9 mouse cellular contexts compared by ENCODE assay signal in the genomic region with DNA sequence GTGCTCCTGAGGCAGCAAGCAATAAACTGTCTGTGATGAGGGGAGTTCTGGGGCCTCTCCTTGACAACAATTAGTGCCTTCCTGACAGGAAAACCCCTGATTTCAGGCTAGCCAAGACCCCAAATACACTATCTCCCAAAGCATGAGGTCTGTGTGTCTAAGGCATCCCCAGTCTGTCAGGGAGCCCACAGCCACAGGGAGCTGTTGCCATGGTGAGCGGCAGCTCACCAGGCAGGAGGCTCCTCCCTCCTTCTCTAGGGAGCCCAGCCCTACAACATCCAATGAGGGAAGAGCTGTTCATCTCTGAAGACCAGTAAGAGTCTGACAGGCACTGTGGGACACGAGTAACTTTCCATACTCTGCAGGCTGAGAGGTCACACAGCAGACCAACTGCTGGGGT. TPM values are rescaled to one million over a fixed set of nuclear protein-coding genes. Genes with fewer than 3 reads are reported as not detected.
DNase-seq lines count a peak whose midpoint lies in the region; ATAC-seq and TF ChIP-seq lines count a peak whose summit lies in the region.
"Had no signal": no experiment of that assay in that cellular context is flagged by ENCODE, and none has a peak within 500 bp of the region (broad histone marks: within the 10 kb centered on the region; RNA-seq: fewer than 3 reads in every experiment).

No protein-coding gene starts in this region.

- 0% methylated on average over 2 of the region's 2 CpGs for WGBS in forebrain, embryonic 15.5 days
- 4% methylated on average over 2 of the region's 2 CpGs for WGBS in kidney, adult 2 months

- H3K4me2 ChIP-seq in CH12.LX (ENCODE audit: insufficient read depth, low read depth, poor library complexity, severe bottlenecking) = no peak overlapping the region
- H3K4me2 ChIP-seq in forebrain, embryonic 15.5 days (replicated peaks) = peak overlapping the region; percentile 16; the same call in 1 of the 2 replicates
- H3K4me2 ChIP-seq: limb, embryonic 12.5 days had no signal

- no peak overlapping the region for H3K9ac ChIP-seq in CH12.LX (ENCODE audit: insufficient read depth, low read depth)
- no peak overlapping the region; the same call in 1 of the 2 replicates for H3K9ac ChIP-seq in forebrain, embryonic 15.5 days (replicated peaks)
- H3K9ac ChIP-seq: limb, embryonic 12.5 days had no signal

- H3K4me3 ChIP-seq in CH12.LX (replicated peaks in 1 of 3; ENCODE audit: low read depth in 2 of 3, low read length in 2 of 3, poor library complexity in 1 of 3) = no peak overlapping the region
- H3K4me3 ChIP-seq in forebrain, embryonic 15.5 days = no peak overlapping the region
- H3K4me3 ChIP-seq in kidney, adult 2 months (ENCODE audit: insufficient read depth, low read depth, low read length) = no peak overlapping the region
- H3K4me3 ChIP-seq: limb, embryonic 12.5 days had no signal

- peak; percentile 16 for DNase-seq in CH12.LX (ENCODE audit: extremely low read depth)
- peak; percentile 94 for DNase-seq in brain, adult 2 months (ENCODE audit: low read depth, low spot score)
- DNase-seq in left cerebral cortex, postnatal 10 days (ENCODE audit: extremely low spot score in 1 of 2, low spot score in 2 of 2) = peak; percentile 66 to 69
- DNase-seq in right cerebral cortex, postnatal 36 days (ENCODE audit: low spot score in 2 of 2) = peak; percentile 66 to 84
- DNase-seq in kidney, adult 2 months = no peak
- DNase-seq in thymus, postnatal 10 days (ENCODE audit: low spot score in 2 of 2) = no peak
- DNase-seq in lung, postnatal 25 days (ENCODE audit: low spot score) = no peak

- TF ChIP-seq POLR2A in CH12.LX (IDR thresholded peaks at IDR 0.05; ENCODE audit: low read depth, low read length) = no peak
- TF ChIP-seq POLR2A in kidney, adult 2 months (IDR thresholded peaks at IDR 0.05; ENCODE audit: low read depth, low read length) = no peak

- intact Hi-C loops in left cerebral cortex, postnatal 10 days (cut with DNase I) = no loop called here

- peaks cover 14% of the 10 kb centered on the region for H3K9me3 ChIP-seq in CH12.LX (replicated peaks; ENCODE audit: low read length)
- H3K9me3 ChIP-seq in forebrain, embryonic 15.5 days = no peaks in the 10 kb centered on the region

- peaks cover 0 to 8% of the 10 kb centered on the region in 2 experiments; a peak in 2 of 4 replicates for H3K4me1 ChIP-seq in CH12.LX (ENCODE audit: control insufficient read depth in 1 of 2, insufficient read depth in 2 of 2)
- H3K4me1 ChIP-seq in forebrain, embryonic 15.5 days = peaks cover 51% of the 10 kb centered on the region
- no peaks in the 10 kb centered on the region for H3K4me1 ChIP-seq in kidney, adult 2 months (ENCODE audit: control insufficient read depth, insufficient read depth, low read length)

- in situ Hi-C loops in CH12.LX (cut with MboI; ENCODE audit: low pct_ligation_motif_present, low pct_unique_long_range_greater_than_20kb, low sequenced_read_pairs) = no loop called here

- no peaks in the 10 kb centered on the region for H3K79me2 ChIP-seq in CH12.LX (replicated peaks; ENCODE audit: control insufficient read depth, extremely low read depth, insufficient read depth, poor library complexity, severe bottlenecking)

- peaks cover 43% of the 10 kb centered on the region for H3K27me3 ChIP-seq in CH12.LX (replicated peaks)
- H3K27me3 ChIP-seq in forebrain, embryonic 15.5 days = no peaks in the 10 kb centered on the region
- no peaks in the 10 kb centered on the region for H3K27me3 ChIP-seq in kidney, adult 2 months (replicated peaks; ENCODE audit: control insufficient read depth, insufficient read depth, low read length)

- no peak for TF ChIP-seq RAD21 in CH12.LX (IDR thresholded peaks at IDR 0.05; ENCODE audit: low read depth, low read length)

- ATAC-seq in forebrain, embryonic 15.5 days (replicated peaks) = peak; percentile 90

- no peak for TF ChIP-seq CTCF in CH12.LX (conservative IDR thresholded peaks at IDR 0.05 in 1 of 2, IDR thresholded peaks at IDR 0.05 in 1 of 2; ENCODE audit: low read depth in 2 of 2, low read length in 2 of 2)
- TF ChIP-seq CTCF in kidney, adult 2 months (conservative IDR thresholded peaks at IDR 0.05; ENCODE audit: insufficient read depth, insufficient read length, low read depth, low read length) = no peak

- dilution Hi-C loops in CH12.LX (cut with MboI; ENCODE audit: extremely low pct_ligation_motif_present, extremely low pct_unique_long_range_greater_than_20kb, low sequenced_read_pairs) = no loop called here

- no peak for TF ChIP-seq EP300 in CH12.LX (IDR thresholded peaks at IDR 0.05; ENCODE audit: low read length)

- no peak overlapping the region for H3K27ac ChIP-seq in CH12.LX (ENCODE audit: insufficient read depth, low read depth)
- peak overlapping the region; percentile 86 for H3K27ac ChIP-seq in forebrain, embryonic 15.5 days (replicated peaks)
- H3K27ac ChIP-seq in kidney, adult 2 months (ENCODE audit: insufficient read depth, low read depth, low read length) = no peak overlapping the region
- H3K27ac ChIP-seq: limb, embryonic 12.5 days had no signal

- no peaks in the 10 kb centered on the region for H3K36me3 ChIP-seq in CH12.LX (replicated peaks in 1 of 2; ENCODE audit: control insufficient read depth in 1 of 2, insufficient read depth in 1 of 2, low read length in 1 of 2)
- H3K36me3 ChIP-seq in forebrain, embryonic 15.5 days = no peaks in the 10 kb centered on the region
- H3K36me3 ChIP-seq in kidney, adult 2 months (ENCODE audit: control insufficient read depth, insufficient read depth, low read length) = no peaks in the 10 kb centered on the region
- H3K36me3 ChIP-seq: limb, embryonic 12.5 days had no signal

TF ChIP-seq in CH12.LX, 34 proteins besides CTCF, POLR2A, EP300 and RAD21:
- TF ChIP-seq NRF1 (IDR thresholded peaks at IDR 0.05; ENCODE audit: low read depth, low read length) (no peak), IRF4 (IDR thresholded peaks at IDR 0.05; ENCODE audit: low read depth, low read length) (no peak)
TF ChIP-seq in CH12.LX: peak in this region for 0.

RNA-seq across cellular contexts. Expression of gene Eef1a2, which starts 3.0 kb away (rescaled TPM):
- total RNA-seq in CH12.LX (2012; rRNA removed) (not detected in 2 replicates), CH12.LX (2014; rRNA removed) (not detected in 2 replicates)
- not detected in 2 replicates for polyA plus RNA-seq in CH12.LX (2012; ENCODE audit: insufficient read length, low read depth)
- polyA plus RNA-seq in forebrain, embryonic 15.5 days (2015; fragmentation: Nextera tagmentation; extraction: Ambion mirVana) = 5.8 and 6.3 TPM in 2 replicates
- 100 to 1,000 TPM; 898 to 906 TPM for total RNA-seq in left cerebral cortex, postnatal 10 days (2021)
- polyA plus RNA-seq in kidney, adult 2 months (2012; rRNA removed) = 0.92 and 18.7 TPM in 2 replicates

RNA-seq across cellular contexts. Expression of gene Kcnq2, which starts 24.7 kb away (rescaled TPM):
- total RNA-seq in CH12.LX (2012; rRNA removed) (0.04 TPM in 2 replicates), CH12.LX (2014; rRNA removed) (not detected in 2 replicates)
- polyA plus RNA-seq in CH12.LX (2012; ENCODE audit: insufficient read length, low read depth) = not detected in 2 replicates
- polyA plus RNA-seq in forebrain, embryonic 15.5 days (2015; fragmentation: Nextera tagmentation; extraction: Ambion mirVana) = 45.2 and 46.7 TPM in 2 replicates
- total RNA-seq in left cerebral cortex, postnatal 10 days (2021) = 100 to 1,000 TPM; 178 to 181 TPM
- polyA plus RNA-seq in kidney, adult 2 months (2012; rRNA removed) = 0.05 and 0.31 TPM in 2 replicates

RNA-seq across cellular contexts. Expression of gene Ppdpf, which starts 27.3 kb away (rescaled TPM):
- 60.0 and 68.9 TPM in 2 replicates for total RNA-seq in CH12.LX (2012; rRNA removed)
- 57.6 and 71.2 TPM in 2 replicates for total RNA-seq in CH12.LX (2014; rRNA removed)
- 75.5 and 113 TPM in 2 replicates for polyA plus RNA-seq in CH12.LX (2012; ENCODE audit: insufficient read length, low read depth)
- polyA plus RNA-seq in forebrain, embryonic 15.5 days (2015; fragmentation: Nextera tagmentation; extraction: Ambion mirVana) = 512 and 520 TPM in 2 replicates
- 100 to 1,000 TPM; 111 to 117 TPM for total RNA-seq in left cerebral cortex, postnatal 10 days (2021)
- polyA plus RNA-seq in kidney, adult 2 months (2012; rRNA removed) = 162 and 168 TPM in 2 replicates

RNA-seq across cellular contexts. Expression of gene Ptk6, which starts 42.8 kb away (rescaled TPM):
- total RNA-seq in CH12.LX (2012; rRNA removed) (0.04 and 0.17 TPM in 2 replicates), CH12.LX (2014; rRNA removed) (0.05 TPM in 1 of 2 replicates, not detected in the other)
- 0.07 and 0.09 TPM in 2 replicates for polyA plus RNA-seq in CH12.LX (2012; ENCODE audit: insufficient read length, low read depth)
- not detected in 2 replicates for polyA plus RNA-seq in forebrain, embryonic 15.5 days (2015; fragmentation: Nextera tagmentation; extraction: Ambion mirVana)
- total RNA-seq in left cerebral cortex, postnatal 10 days (2021) = not detected
- polyA plus RNA-seq in kidney, adult 2 months (2012; rRNA removed) = 0.12 and 0.16 TPM in 2 replicates
- polyA plus RNA-seq: limb, embryonic 12.5 days had no signal

RNA-seq across cellular contexts. Expression of gene Srms, which starts 53.2 kb away (rescaled TPM):
- 0.08 and 0.17 TPM in 2 replicates for total RNA-seq in CH12.LX (2012; rRNA removed)
- total RNA-seq in CH12.LX (2014; rRNA removed) = 0.13 and 0.14 TPM in 2 replicates
- polyA plus RNA-seq in CH12.LX (2012; ENCODE audit: insufficient read length, low read depth) = 0.41 TPM in 1 of 2 replicates, not detected in the other
- polyA plus RNA-seq in forebrain, embryonic 15.5 days (2015; fragmentation: Nextera tagmentation; extraction: Ambion mirVana) = 0.06 TPM in 1 of 2 replicates, not detected in the other
- under 1 TPM; 0.21 to 0.22 TPM for total RNA-seq in left cerebral cortex, postnatal 10 days (2021)
- polyA plus RNA-seq in kidney, adult 2 months (2012; rRNA removed) = 0.87 and 0.91 TPM in 2 replicates

Comparison
In these comparisons a context has a peak if more than half of its experiments do, and no peak if none do; other contexts are left out.
1. DNase-seq: peak in CH12.LX (single experiment), brain, adult 2 months (single experiment), left cerebral cortex, postnatal 10 days (2 of 2) and right cerebral cortex, postnatal 36 days (2 of 2); none in kidney, adult 2 months (single experiment), thymus, postnatal 10 days (0 of 2) and lung, postnatal 25 days (single experiment).
2. RNA of gene Kcnq2, which starts 24.7 kb away (polyA plus RNA-seq): 45.2 to 46.7 TPM in forebrain, embryonic 15.5 days; 0.05 to 0.31 TPM in kidney, adult 2 months and not detected in CH12.LX; every median in the first group is over 10 times any median in the second.